Mouse (Mus musculus): Measurements from ENCODE around the gene Ptprn2. TPM values are rescaled to one million over a fixed set of nuclear protein-coding genes. Genes with fewer than 3 reads are reported as not detected.

The Ptprn2 gene
- polyA plus RNA-seq, 1 experiment from 2014 or later, result 12.2 TPM

DNA sequence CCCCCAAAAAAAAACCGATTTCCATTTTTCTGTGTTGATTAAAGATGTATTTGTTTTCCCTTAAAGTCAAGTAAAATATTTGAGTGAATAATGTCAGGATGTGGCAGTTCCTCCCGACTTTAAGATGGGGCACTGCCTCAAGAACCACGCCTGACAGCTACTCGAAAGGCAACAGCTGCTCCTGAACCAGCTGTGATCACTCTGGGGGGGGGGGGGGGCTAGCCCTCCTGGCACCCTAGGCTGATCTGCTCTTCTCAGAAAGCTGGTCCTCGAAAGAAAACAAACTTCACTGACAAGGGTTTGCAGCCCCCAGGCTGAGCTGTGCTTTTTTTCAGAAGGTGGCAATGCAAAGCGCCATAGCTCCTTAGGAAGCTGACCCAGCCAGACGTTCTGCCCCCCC is 663.7 kb downstream of the Ptprn2 start:
- Histone ChIP-seq H3K4me1 (peaks cover 48% of the 10 kb centered on the region), H3K36me3 (peaks cover 16% of the 10 kb centered on the region), H3K27me3 (no peaks in the 10 kb centered on the region; the same call in 1 of the 2 replicates), H3K9me3 (no peaks in the 10 kb centered on the region), H3K4me3 (peak overlapping the region; percentile 94), H3K4me2 (replicated peaks) (peak overlapping the region; percentile 67), H3K9ac (replicated peaks) (peak overlapping the region; percentile 51), H3K27ac (replicated peaks) (no peak overlapping the region)
- ATAC-seq (ENCODE audit: low FRiP score, low read depth), result no peak
- 3% methylated on average over 7 of the region's 7 CpGs for WGBS

DNA sequence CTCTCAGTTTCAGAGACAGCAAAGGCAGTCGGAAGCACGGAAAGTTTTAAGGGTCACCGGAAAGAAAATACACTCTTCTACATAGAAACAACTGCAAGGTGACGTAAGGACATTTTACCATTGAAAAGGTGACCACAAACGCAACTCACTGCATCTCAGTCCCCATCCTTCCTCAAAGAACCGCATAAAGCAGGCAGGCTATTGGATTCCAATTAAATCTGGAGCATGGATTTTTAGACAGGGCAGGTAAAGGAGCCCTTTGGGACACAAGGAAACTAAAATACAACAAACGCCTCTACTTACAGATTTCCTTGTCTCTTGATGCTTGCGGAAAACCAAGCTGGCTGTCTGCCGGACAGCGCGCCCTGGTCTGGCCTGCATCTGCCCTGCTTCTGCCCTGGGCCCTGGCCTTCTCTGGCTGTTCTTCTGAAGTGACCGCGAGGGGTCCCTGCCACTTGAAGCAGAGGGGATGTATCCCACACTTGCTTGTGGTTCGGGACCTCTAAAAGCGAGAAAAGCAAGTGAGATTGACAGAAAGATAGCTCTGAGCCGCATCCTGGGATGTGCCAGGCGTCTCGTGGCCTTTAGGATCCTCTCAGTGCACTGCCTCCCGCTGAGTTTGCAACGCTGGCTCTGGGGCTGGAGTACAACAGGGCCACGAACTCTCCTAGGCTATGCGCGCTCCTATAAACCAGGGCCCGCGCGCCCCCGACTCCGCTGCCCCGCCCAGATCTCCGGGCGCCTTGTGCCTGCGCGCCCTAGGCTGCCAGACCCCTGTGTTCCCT is 665.3 kb downstream of the Ptprn2 start:
- Histone ChIP-seq H3K9ac (replicated peaks) (peak overlapping the region; percentile 100), H3K27ac (replicated peaks) (peak overlapping the region; percentile 99), H3K4me3 (peak overlapping the region; percentile 94), H3K4me2 (replicated peaks) (peak overlapping the region; percentile 67), H3K27me3 (no peaks in the 10 kb centered on the region; the same call in 1 of the 2 replicates), H3K4me1 (peaks cover 48% of the 10 kb centered on the region), H3K9me3 (no peaks in the 10 kb centered on the region), H3K36me3 (peaks cover 2% of the 10 kb centered on the region)
- ATAC-seq (ENCODE audit: low FRiP score, low read depth), result peak; percentile 59
- WGBS, result 2% methylated on average over 33 of the region's 33 CpGs

DNA sequence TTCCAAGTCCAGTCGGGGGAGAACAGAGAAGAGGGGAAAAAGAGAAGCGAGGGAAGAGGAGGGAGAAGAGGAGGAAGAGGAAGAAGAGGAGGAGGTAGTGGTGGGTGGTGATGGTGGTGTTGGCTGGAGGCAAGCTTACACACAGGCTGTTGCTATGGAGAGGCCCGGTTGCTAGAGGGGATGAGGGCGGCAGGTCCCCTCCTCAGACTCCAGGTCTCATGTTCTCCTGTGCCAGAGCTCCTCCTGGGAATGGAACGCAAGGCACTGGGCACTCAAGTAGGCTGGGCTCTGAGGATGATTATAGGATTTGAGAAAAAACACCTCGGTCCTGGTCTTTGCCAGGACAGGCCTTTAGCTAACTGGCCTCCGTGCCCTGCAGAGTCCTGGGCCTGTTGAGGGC is 666.1 kb downstream of the Ptprn2 start:
- ATAC-seq (ENCODE audit: low FRiP score, low read depth), result peak; percentile 29; the same call in 1 of the 2 replicates
- Histone ChIP-seq H3K9ac (replicated peaks) (peak overlapping the region; percentile 100), H3K27ac (replicated peaks) (peak overlapping the region; percentile 99), H3K27me3 (no peaks in the 10 kb centered on the region; the same call in 1 of the 2 replicates), H3K4me3 (peak overlapping the region; percentile 94), H3K9me3 (no peaks in the 10 kb centered on the region), H3K4me2 (replicated peaks) (peak overlapping the region; percentile 67), H3K36me3 (no peaks in the 10 kb centered on the region; the same call in 1 of the 2 replicates), H3K4me1 (peaks cover 48% of the 10 kb centered on the region)
- under 1% methylated on average over 7 of the region's 7 CpGs for WGBS

DNA sequence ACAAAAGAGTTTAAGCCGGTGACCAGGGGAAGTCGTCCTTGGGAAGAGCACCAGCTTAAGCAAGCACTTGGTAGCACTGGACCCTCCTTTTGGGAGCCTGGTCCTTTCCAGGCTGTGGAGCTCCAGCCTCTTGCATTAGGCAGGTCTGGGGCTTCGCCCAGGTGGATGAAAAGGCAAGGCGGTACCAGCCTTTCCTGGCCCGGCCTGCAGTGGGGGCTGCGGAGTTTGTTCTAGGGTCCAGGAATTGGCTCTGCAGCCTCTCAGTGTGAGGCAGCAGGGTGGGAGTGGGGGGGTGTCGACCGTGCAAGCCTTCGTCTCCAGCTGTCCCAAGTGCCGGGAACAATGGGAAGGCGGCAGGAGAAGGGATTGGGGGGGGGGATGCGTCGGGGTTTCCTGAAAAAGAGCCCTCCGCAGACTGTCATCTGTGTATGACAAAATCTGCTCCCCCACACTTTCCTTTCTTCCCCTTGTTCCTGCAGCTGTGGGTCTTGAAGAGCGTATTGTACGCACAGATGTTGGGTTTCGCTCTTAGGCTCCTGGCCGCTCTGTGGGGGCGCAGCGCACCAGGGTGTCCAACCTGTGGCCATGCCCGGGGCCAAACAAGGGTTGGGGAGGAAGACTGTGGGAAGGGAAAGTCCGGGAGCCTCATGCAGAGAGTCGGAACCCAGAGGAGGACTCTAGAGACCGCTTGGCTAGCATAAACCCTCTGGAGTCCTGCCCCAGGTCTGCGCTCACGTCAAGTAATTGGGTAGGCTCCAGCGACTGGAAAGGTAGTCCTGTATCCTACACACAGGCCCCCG is 667.0 kb downstream of the Ptprn2 start:
- 2% methylated on average over 28 of the region's 28 CpGs for WGBS
- Histone ChIP-seq H3K27ac (replicated peaks) (peak overlapping the region; percentile 99), H3K9me3 (no peaks in the 10 kb centered on the region), H3K4me3 (peak overlapping the region; percentile 94), H3K4me1 (peaks cover 52% of the 10 kb centered on the region), H3K4me2 (replicated peaks) (peak overlapping the region; percentile 67), H3K9ac (replicated peaks) (peak overlapping the region; percentile 100), H3K36me3 (no peaks in the 10 kb centered on the region), H3K27me3 (no peaks in the 10 kb centered on the region; the same call in 1 of the 2 replicates)
- peak; percentile 19 for ATAC-seq (ENCODE audit: low FRiP score, low read depth)

DNA sequence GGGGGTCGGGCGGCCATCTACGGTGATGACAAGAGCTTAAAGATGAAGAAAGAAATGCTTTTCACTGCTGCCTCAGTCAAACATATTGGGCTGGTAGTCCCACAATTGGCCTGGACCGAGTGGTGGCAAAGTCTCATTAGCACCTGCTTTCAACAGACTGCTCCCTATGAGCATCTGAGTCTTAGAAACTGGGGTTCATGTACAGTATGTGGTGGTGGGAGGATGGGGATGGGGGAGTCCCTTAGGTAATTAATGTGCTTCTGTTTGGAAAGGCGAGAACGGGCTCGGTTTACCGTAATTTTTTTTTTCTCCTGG is 667.6 kb downstream of the Ptprn2 start:
- peak overlapping the region; percentile 94 for H3K4me3 ChIP-seq
- H3K27ac ChIP-seq (replicated peaks), result peak overlapping the region; percentile 99
- no peak for ATAC-seq (ENCODE audit: low FRiP score, low read depth)
- WGBS, result 0% methylated on average over 8 of the region's 8 CpGs
- H3K36me3 ChIP-seq, result no peaks in the 10 kb centered on the region
- peak overlapping the region; percentile 100 for H3K9ac ChIP-seq (replicated peaks)
- H3K4me1 ChIP-seq, result peaks cover 53% of the 10 kb centered on the region
- H3K4me2 ChIP-seq (replicated peaks), result peak overlapping the region; percentile 67
- no peaks in the 10 kb centered on the region; the same call in 1 of the 2 replicates for H3K27me3 ChIP-seq
- H3K9me3 ChIP-seq, result no peaks in the 10 kb centered on the region

DNA sequence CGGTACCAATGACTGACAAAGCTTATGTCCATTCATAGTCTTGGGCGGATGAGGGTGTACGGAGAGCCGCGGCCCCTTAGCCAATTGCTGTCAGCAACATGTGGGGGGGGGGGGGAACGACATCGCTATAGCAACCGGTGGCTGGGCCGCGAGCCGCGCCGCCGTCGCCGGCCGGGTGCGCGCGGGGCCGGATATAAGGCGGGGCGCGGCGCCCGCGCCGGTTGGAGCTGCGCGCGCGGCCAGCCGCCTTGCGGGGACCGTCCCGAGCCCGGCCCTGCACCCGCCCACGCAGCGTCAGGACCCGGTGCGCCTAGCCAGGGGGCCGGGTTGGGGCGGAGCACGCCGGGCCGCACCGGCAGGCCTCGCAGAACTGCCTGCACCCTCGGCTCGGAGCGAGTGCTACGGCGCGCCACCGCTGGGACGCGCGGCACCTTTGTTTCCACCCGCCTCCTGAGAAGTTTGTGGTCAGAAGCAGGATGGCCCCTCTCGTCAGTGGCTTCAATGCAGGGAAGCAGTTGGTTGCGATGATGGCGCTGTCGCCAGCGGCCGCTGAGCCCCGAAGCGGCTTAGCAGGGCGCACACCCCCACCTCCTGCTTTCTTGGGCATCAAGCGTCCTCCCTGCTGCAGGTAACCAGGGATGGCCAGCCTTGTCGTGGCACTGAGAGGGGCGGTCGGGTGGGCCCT is 668.3 kb downstream of the Ptprn2 start:
- no peaks in the 10 kb centered on the region for H3K36me3 ChIP-seq
- WGBS, result under 1% methylated on average over 68 of the region's 73 CpGs
- H3K9ac ChIP-seq (replicated peaks), result peak overlapping the region; percentile 100
- peak overlapping the region; percentile 94 for H3K4me3 ChIP-seq
- H3K9me3 ChIP-seq, result no peaks in the 10 kb centered on the region
- H3K4me1 ChIP-seq, result peaks cover 57% of the 10 kb centered on the region
- ATAC-seq (ENCODE audit: low FRiP score, low read depth), result peak; percentile 76
- H3K27me3 ChIP-seq, result no peaks in the 10 kb centered on the region; the same call in 1 of the 2 replicates
- peak overlapping the region; percentile 99 for H3K27ac ChIP-seq (replicated peaks)
- H3K4me2 ChIP-seq (replicated peaks), result peak overlapping the region; percentile 67

DNA sequence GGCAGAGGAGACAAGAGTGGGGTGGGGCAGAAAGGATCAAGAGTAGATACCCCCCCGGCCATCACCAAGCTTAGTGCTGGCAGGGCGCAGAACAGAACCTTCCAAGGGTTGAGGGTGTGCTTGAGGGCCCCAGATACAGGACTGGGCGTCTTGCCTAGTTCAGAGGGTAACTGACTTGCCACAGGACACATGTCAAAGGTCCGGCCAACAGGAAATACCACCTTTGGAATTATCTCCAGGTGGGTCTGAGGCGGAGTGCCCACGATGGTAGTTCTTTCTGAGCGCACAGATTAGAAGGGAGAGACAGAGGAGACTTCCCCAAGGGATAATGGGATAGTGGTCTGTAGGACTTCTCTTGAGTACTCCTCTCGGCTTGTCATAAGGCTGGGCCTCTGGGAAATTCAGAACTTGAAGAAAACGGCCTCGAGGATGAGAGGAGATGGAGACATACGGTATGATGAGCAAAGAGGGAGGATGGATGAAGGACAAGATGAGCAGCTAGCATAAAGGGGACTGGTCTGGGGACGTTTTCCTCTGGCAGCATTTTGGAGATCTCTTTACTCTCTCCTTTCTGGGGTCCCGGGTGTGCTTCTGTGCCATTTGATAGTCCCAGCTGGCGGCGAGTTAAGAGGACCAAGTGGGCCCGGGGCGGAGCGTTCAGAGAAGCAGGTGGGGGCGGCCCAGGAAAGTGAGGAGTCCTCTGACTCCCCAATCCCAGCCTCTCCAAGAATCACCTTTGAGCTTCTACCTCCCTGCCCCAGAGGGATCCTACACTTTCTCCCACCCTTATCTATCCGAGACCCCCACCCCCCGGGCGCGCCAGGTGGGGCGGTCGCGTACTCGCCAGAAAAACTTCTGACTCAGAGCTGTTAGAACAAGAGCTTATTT is 669.1 kb downstream of the Ptprn2 start:
- Histone ChIP-seq H3K4me1 (peaks cover 60% of the 10 kb centered on the region), H3K27me3 (no peaks in the 10 kb centered on the region; the same call in 1 of the 2 replicates), H3K9me3 (no peaks in the 10 kb centered on the region), H3K9ac (replicated peaks) (peak overlapping the region; percentile 100), H3K4me2 (replicated peaks) (peak overlapping the region; percentile 67), H3K36me3 (peaks cover 5% of the 10 kb centered on the region; the same call in 1 of the 2 replicates), H3K4me3 (peak overlapping the region; percentile 94), H3K27ac (replicated peaks) (peak overlapping the region; percentile 99)
- no peak; the same call in 1 of the 2 replicates for ATAC-seq (ENCODE audit: low FRiP score, low read depth)
- 2% methylated on average over 27 of the region's 27 CpGs for WGBS

DNA sequence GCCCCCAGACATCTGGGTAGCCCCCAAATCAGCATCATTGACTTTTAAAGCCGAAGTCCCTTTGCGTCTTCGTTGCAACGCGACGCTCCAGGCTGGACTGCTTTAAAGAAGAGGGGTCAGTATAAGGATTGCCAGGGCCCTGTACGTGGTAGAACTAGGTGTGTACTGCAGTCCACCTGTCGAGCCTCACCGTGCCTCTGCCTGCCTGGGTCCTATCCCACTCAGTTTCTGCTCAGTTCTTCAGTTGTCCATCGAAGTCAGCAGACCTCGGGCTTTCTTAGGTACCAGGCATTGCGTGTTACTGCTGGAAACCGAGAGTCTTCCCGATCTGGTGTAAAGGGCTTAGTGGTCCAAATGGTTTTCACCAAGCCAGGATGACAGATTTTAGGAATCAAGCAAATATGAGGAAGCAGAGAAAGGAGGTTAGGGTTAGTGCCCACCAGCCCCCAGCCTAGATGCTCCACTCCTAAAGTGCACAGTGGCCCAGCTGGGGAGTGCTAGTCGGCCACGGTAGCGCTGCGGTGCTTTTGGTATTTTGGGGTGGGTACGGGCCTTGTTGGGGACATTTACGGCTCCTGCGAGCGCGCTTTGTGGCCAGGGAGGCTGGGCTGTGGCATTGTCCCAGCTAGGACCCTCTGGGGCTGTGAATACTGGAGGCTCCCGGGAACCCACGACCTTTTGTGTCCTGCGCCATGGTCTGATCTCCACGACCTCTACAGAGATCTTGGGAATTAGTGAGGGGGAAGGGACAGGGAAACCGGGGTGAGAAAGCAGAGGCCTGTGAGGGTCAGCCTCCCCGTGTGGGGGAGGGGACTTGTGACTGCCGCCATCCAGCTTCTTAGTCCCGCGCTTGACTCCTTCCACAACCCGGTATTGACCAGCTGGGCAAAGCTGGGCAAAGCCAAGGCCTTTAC is 670.0 kb downstream of the Ptprn2 start:
- peak overlapping the region; percentile 67 for H3K4me2 ChIP-seq (replicated peaks)
- under 1% methylated on average over 33 of the region's 33 CpGs for WGBS
- 0 out of 2 replicates have a peak, but pooled peaks have one; percentile 0 for ATAC-seq (ENCODE audit: low FRiP score, low read depth)
- H3K9me3 ChIP-seq, result no peaks in the 10 kb centered on the region
- peak overlapping the region; percentile 100 for H3K9ac ChIP-seq (replicated peaks)
- H3K36me3 ChIP-seq, result peaks cover 6% of the 10 kb centered on the region; the same call in 1 of the 2 replicates
- peaks cover 63% of the 10 kb centered on the region for H3K4me1 ChIP-seq
- peak overlapping the region; percentile 94 for H3K4me3 ChIP-seq
- peak overlapping the region; percentile 99 for H3K27ac ChIP-seq (replicated peaks)
- no peaks in the 10 kb centered on the region; the same call in 1 of the 2 replicates for H3K27me3 ChIP-seq

DNA sequence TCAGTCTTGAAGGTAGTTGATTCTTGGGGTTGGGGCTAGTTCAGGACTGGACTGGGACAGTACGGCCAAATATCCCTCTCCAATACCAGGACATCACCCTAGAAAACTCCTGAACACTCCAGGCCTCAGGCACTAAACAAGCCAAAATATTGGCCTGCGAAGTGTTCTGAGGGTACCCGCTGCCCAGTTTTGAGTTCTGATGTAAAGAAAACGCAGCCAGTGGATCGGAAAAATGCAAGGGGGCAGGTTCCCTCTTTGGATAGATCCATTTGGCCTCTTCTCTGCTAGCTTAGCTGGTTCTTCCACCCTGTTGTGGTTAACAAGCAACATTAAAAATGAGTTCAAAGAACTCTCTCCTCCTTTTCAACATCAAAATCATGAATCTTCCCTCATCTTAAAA is 670.7 kb downstream of the Ptprn2 start:
- peak overlapping the region; percentile 99 for H3K27ac ChIP-seq (replicated peaks)
- H3K4me3 ChIP-seq, result peak overlapping the region; percentile 94
- ATAC-seq (ENCODE audit: low FRiP score, low read depth), result no peak
- H3K4me1 ChIP-seq, result peaks cover 63% of the 10 kb centered on the region
- 8% methylated on average over 5 of the region's 5 CpGs for WGBS
- peaks cover 12% of the 10 kb centered on the region; the same call in 1 of the 2 replicates for H3K36me3 ChIP-seq
- H3K4me2 ChIP-seq (replicated peaks), result peak overlapping the region; percentile 67
- H3K9me3 ChIP-seq, result no peaks in the 10 kb centered on the region
- no peaks in the 10 kb centered on the region; the same call in 1 of the 2 replicates for H3K27me3 ChIP-seq
- H3K9ac ChIP-seq (replicated peaks), result peak overlapping the region; percentile 100

DNA sequence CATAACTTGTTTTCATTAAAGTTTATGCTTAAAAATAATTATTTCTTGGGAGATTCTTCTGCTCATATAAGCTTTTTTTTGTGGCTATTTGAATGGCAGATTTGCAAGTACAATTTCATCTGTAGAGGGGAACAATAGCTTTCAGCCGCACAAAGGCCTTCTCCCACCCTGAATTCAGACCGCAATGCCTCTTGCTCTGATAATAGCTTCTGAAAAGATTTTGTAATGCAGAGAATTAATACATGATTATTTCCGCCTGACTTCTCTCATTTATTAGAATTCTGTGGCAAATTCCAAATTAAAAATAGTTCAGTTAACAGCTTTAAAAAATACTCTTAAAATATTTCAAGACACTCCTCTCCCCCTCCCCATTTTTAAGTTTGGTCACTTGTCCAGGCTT is 671.3 kb downstream of the Ptprn2 start:
- Histone ChIP-seq H3K27me3 (no peaks in the 10 kb centered on the region; the same call in 1 of the 2 replicates), H3K36me3 (peaks cover 17% of the 10 kb centered on the region), H3K9ac (replicated peaks) (peak overlapping the region; percentile 56), H3K9me3 (no peaks in the 10 kb centered on the region), H3K4me1 (peaks cover 63% of the 10 kb centered on the region), H3K4me2 (replicated peaks) (peak overlapping the region; percentile 67), H3K4me3 (peak overlapping the region; percentile 94), H3K27ac (replicated peaks) (peak overlapping the region; percentile 91)
- 7% methylated on average over 3 of the region's 3 CpGs for WGBS
- ATAC-seq (ENCODE audit: low FRiP score, low read depth), result no peak

Data from midbrain, embryonic 12.5 days (tissue).